Mouse (Mus musculus): ENCODE data around the gene Loxl3.
A peak's percentile ranks its signal among the peaks of the same experiment; 100 is the strongest.

Gene Loxl3

GRCm38 (mm10) chr6:83086121-83087035, 52.4 kb downstream of the Loxl3 start, which contains the start of gene Lbx2:
Gene Lbx2, plus strand, starts transcription at chr6:83086367.
- no peak for DNase-seq (ENCODE audit: low read depth, low spot score)

GRCm38 (mm10) chr6:83087205-83087925, 53.4 kb downstream of the Loxl3 start:
- no peak for DNase-seq (ENCODE audit: low read depth, low spot score)

- DNase-seq (ENCODE audit: low read depth, low spot score): no peak
Measured at GRCm38 (mm10) chr6:83087926-83088260, 53.9 kb downstream of the Loxl3 start.

DNA sequence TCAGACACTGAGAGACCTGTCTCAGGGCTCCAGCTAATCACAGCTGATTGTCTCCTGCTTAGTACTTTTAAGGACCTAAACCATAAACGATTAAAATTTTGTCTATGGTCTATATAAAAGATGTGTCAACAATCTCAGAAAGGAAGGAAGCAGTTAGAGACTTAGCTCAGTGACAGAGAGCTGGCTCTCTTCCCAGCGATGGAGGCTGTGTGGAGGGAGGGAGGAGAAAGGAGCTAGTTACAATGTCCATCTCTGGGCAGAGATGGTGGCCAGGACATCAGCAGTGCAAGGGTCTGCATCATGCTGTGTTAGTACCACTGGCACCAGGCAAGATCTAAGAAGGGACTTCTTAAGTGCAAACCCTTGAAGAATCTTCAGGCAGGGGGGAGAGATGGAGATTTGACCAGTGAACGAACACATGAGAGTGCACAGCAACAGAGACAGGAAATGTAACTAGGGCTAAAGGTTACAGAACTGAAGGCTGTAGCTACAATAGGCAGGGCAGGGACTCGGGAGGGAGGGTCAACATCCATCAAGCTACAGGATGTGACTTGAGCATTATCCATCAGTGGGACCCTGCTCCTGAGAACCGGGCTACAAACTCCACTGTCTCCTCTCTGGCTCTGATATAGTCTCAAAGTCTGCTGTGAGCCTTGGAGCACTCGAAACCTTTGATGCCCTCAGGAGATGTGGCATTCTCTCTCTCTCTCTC, 58.6 kb downstream of the Loxl3 start:
- no peak for DNase-seq (ENCODE audit: low read depth, low spot score)

GRCm38 (mm10) chr6:83095968-83096367, 62.0 kb downstream of the Loxl3 start:
- no peak for DNase-seq (ENCODE audit: low read depth, low spot score)

DNA sequence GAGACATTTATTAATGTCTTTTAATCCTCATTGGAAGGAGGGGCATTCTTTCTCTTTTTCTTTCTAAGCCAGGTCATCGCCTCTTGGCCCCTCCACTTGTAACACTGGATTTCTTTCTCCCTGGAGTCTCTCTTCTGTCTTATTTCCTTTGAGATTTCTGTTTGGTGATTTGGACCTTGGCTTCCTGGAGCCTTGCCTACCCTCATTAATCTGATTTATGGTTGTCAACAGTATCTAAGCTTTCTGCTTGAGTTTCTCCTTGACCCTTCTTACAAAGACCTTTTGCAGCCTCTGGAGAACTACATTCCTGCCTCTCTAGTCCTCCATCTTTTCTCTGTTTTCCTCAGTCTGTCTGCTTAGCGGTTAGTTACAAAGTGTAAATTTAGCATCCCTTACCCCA, 64.4 kb downstream of the Loxl3 start:
- DNase-seq (ENCODE audit: low read depth, low spot score): no peak

GRCm38 (mm10) chr6:83101316-83101687, 67.3 kb downstream of the Loxl3 start, which contains the start of the genes Ccdc142 and Gm42688:
Gene Ccdc142, plus strand, starts transcription at chr6:83101601.
Gene Gm42688, plus strand, starts transcription at chr6:83101617.
- peak; percentile 98 for DNase-seq (ENCODE audit: low read depth, low spot score)

DNA sequence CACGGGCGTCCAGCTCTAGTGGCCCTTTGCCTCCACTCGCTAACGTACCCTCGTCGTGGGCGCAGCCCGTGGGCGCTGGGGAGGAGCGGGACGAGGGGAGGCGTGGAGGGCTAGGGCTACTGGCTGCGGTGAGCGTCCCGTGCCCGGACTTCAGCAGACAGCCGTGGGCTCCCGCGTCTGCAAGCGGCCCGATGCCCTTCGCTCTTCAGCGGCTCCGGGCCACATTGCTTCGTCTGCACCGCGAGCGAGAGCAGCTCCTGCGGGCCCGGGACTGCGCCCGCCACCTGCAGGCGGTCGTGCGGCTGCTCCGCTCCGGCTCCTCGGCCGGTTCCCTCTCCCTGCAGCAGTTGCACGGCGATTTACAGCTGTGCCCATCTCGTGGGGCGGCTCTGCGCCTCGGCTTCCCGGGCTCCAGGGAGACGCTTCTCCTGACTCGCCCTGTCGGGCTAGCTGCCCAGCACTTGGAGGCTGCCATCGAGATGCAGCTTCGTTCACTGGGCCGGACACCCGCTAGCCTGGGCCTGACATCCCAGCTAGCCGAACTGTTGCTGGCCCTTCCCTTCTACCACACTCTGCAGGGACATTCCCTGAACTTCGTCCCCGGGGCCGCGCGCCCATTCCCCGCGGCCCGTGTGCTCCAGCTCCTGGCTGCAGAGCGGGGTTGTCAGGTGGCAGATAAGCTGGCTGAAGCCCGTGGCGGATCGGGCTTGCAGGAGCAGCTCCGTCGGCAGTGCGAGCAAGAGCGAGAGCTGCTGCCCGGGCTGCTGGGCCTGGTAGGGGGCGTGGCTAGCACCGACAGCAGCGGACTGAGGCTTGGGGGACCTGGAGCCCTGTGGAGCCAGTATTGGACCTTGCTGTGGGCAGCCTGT, 67.9 kb downstream of the Loxl3 start:
- DNase-seq (ENCODE audit: low read depth, low spot score): peak; percentile 74

Measured in brain, adult 2 months (tissue).